Mouse (Mus musculus): ENCODE measurements at regions not wholly inside any gene's neighbourhood (a gene's known extent, or its start where the extent isn't known, plus 50 kb on each side); places are given as distances from the start of the nearest gene placed in this dataset.

GRCm38 (mm10) chr7:130089896-130090610 lies 430.1 kb downstream of the Ate1 start:
- no peak for ATAC-seq (ENCODE audit: low FRiP score, low read depth)
- H3K9me3 ChIP-seq, result no peaks in the 10 kb centered on the region
- H3K36me3 ChIP-seq, result no peaks in the 10 kb centered on the region
- 90% methylated on average over 8 of the region's 8 CpGs for WGBS
- H3K9ac ChIP-seq, result no peak overlapping the region
- no peak overlapping the region for H3K4me2 ChIP-seq (replicated peaks)
- H3K27ac ChIP-seq, result no peak overlapping the region
- no peaks in the 10 kb centered on the region for H3K4me1 ChIP-seq
- H3K4me3 ChIP-seq, result no peak overlapping the region
- no peaks in the 10 kb centered on the region for H3K27me3 ChIP-seq (replicated peaks)

- no peak overlapping the region for H3K9ac ChIP-seq
- 18% methylated on average over 3 of the region's 3 CpGs for WGBS
- no peaks in the 10 kb centered on the region for H3K36me3 ChIP-seq
- H3K27ac ChIP-seq, result no peak overlapping the region
- ATAC-seq (ENCODE audit: low FRiP score, low read depth), result no peak
- H3K4me1 ChIP-seq, result no peaks in the 10 kb centered on the region
- no peaks in the 10 kb centered on the region for H3K9me3 ChIP-seq
- H3K4me2 ChIP-seq (replicated peaks), result no peak overlapping the region
- no peak overlapping the region for H3K4me3 ChIP-seq
- no peaks in the 10 kb centered on the region for H3K27me3 ChIP-seq (replicated peaks)
Measured at GRCm38 (mm10) chr7:130091942-130092341, 428.2 kb downstream of the Ate1 start.

- Histone ChIP-seq H3K27me3 (replicated peaks) (no peaks in the 10 kb centered on the region), H3K4me3 (no peak overlapping the region), H3K9me3 (no peaks in the 10 kb centered on the region), H3K4me1 (no peaks in the 10 kb centered on the region), H3K4me2 (replicated peaks) (no peak overlapping the region), H3K9ac (no peak overlapping the region), H3K27ac (no peak overlapping the region), H3K36me3 (no peaks in the 10 kb centered on the region)
- WGBS, result 84% methylated on average over 4 of the region's 4 CpGs
- ATAC-seq (ENCODE audit: low FRiP score, low read depth), result no peak
Measured at GRCm38 (mm10) chr7:130095141-130095540, 425.0 kb downstream of the Ate1 start.

- Histone ChIP-seq H3K9me3 (no peaks in the 10 kb centered on the region), H3K36me3 (no peaks in the 10 kb centered on the region), H3K4me2 (replicated peaks) (no peak overlapping the region), H3K9ac (no peak overlapping the region), H3K4me3 (no peak overlapping the region), H3K27ac (no peak overlapping the region), H3K27me3 (replicated peaks) (no peaks in the 10 kb centered on the region), H3K4me1 (no peaks in the 10 kb centered on the region)
- ATAC-seq (ENCODE audit: low FRiP score, low read depth), result no peak
- 76% methylated on average over 10 of the region's 10 CpGs for WGBS
Measured at GRCm38 (mm10) chr7:130098606-130099005, 421.6 kb downstream of the Ate1 start.

GRCm38 (mm10) chr7:130102671-130103070 lies 417.5 kb downstream of the Ate1 start:
- Histone ChIP-seq H3K36me3 (no peaks in the 10 kb centered on the region), H3K27ac (no peak overlapping the region), H3K27me3 (replicated peaks) (no peaks in the 10 kb centered on the region), H3K9ac (no peak overlapping the region), H3K4me2 (replicated peaks) (no peak overlapping the region), H3K4me1 (no peaks in the 10 kb centered on the region), H3K9me3 (no peaks in the 10 kb centered on the region), H3K4me3 (no peak overlapping the region)
- 86% methylated on average over 5 of the region's 5 CpGs for WGBS
- ATAC-seq (ENCODE audit: low FRiP score, low read depth), result no peak

GRCm38 (mm10) chr7:130106961-130107360 lies 413.2 kb downstream of the Ate1 start:
- Histone ChIP-seq H3K4me1 (no peaks in the 10 kb centered on the region), H3K4me2 (replicated peaks) (no peak overlapping the region), H3K36me3 (no peaks in the 10 kb centered on the region), H3K27ac (no peak overlapping the region), H3K4me3 (no peak overlapping the region), H3K9me3 (no peaks in the 10 kb centered on the region), H3K9ac (no peak overlapping the region), H3K27me3 (replicated peaks) (no peaks in the 10 kb centered on the region)
- no peak for ATAC-seq (ENCODE audit: low FRiP score, low read depth)
- WGBS, result 80% methylated on average over 5 of the region's 5 CpGs

GRCm38 (mm10) chr7:130108362-130108761 lies 411.8 kb downstream of the Ate1 start:
- WGBS, result 92% methylated on average over 17 of the region's 17 CpGs
- H3K27me3 ChIP-seq (replicated peaks), result no peaks in the 10 kb centered on the region
- no peak overlapping the region for H3K4me3 ChIP-seq

More at GRCm38 (mm10) chr7:130108362-130108761, 411.8 kb downstream of the Ate1 start:
- no peaks in the 10 kb centered on the region for H3K36me3 ChIP-seq
- no peaks in the 10 kb centered on the region for H3K4me1 ChIP-seq
- H3K9ac ChIP-seq, result no peak overlapping the region
- no peak for ATAC-seq (ENCODE audit: low FRiP score, low read depth)
- H3K4me2 ChIP-seq (replicated peaks), result no peak overlapping the region
- H3K27ac ChIP-seq, result no peak overlapping the region
- no peaks in the 10 kb centered on the region for H3K9me3 ChIP-seq

Data from neural tube, embryonic 12.5 days (tissue).